ENCODE assay signal across 7 mouse cellular contexts in genomic region chr1:42261800-42262199, GRCm38 (mm10).
A peak's percentile ranks its signal among the peaks of the same experiment; 100 is the strongest.
DNase-seq lines count a peak whose midpoint lies in the region; ATAC-seq lines count a peak whose summit lies in the region.

No protein-coding gene starts in this region.

- H3K27me3 ChIP-seq in hindbrain, embryonic 13.5 days: no peaks in the 10 kb centered on the region
- no peaks in the 10 kb centered on the region for H3K27me3 ChIP-seq in liver, embryonic 12.5 days (replicated peaks)

- WGBS in hindbrain, embryonic 13.5 days: 3% methylated on average over 13 of the region's 13 CpGs
- 22% methylated on average over 13 of the region's 13 CpGs for WGBS in liver, embryonic 12.5 days (ENCODE audit: insufficient replicate concordance)

- peak; percentile 12 for DNase-seq in right cerebral cortex, postnatal 14 days
- DNase-seq in right cerebral cortex, postnatal 4 days: no peak
- no peak for DNase-seq in adrenal gland, postnatal 4 days (ENCODE audit: low spot score in 2 of 2)
- DNase-seq in left cerebral cortex, adult 18-20 months (ENCODE audit: low spot score in 2 of 2): no peak
- DNase-seq in adrenal gland, postnatal 14 days: no peak

- peak overlapping the region; percentile 69 for H3K27ac ChIP-seq in hindbrain, embryonic 13.5 days
- H3K27ac ChIP-seq in liver, embryonic 12.5 days: no peak overlapping the region

- H3K9ac ChIP-seq in hindbrain, embryonic 13.5 days: peak overlapping the region; percentile 73
- H3K9ac ChIP-seq in liver, embryonic 12.5 days: no peak overlapping the region

- no peaks in the 10 kb centered on the region for H3K9me3 ChIP-seq in hindbrain, embryonic 13.5 days
- H3K9me3 ChIP-seq in liver, embryonic 12.5 days (replicated peaks): no peaks in the 10 kb centered on the region

- peaks cover 51% of the 10 kb centered on the region for H3K4me1 ChIP-seq in hindbrain, embryonic 13.5 days (replicated peaks)
- no peaks in the 10 kb centered on the region for H3K4me1 ChIP-seq in liver, embryonic 12.5 days

- peak overlapping the region; percentile 30 for H3K4me3 ChIP-seq in hindbrain, embryonic 13.5 days
- no peak overlapping the region for H3K4me3 ChIP-seq in liver, embryonic 12.5 days

- ATAC-seq in hindbrain, embryonic 13.5 days (ENCODE audit: low FRiP score): no peak
- ATAC-seq in liver, embryonic 12.5 days: no peak

- H3K4me2 ChIP-seq in hindbrain, embryonic 13.5 days: peak overlapping the region; percentile 50
- 0 out of 2 replicates have a peak overlapping the region, but pooled peaks have one; percentile 20 for H3K4me2 ChIP-seq in liver, embryonic 12.5 days

- H3K36me3 ChIP-seq in hindbrain, embryonic 13.5 days: no peaks in the 10 kb centered on the region
- H3K36me3 ChIP-seq in liver, embryonic 12.5 days: no peaks in the 10 kb centered on the region
